Mouse (Mus musculus) midbrain, embryonic 12.5 days (tissue): ENCODE measurements around the gene Tmem110. TPM values are rescaled to one million over a fixed set of nuclear protein-coding genes. Genes with fewer than 3 reads are reported as not detected.

ENCODE experiments used
- ATAC-seq: fragments of 200-750 bp; cut with Nextera tagmentation; 2 replicates; pipeline ENCODE4 v1.8.0; 2017; ENCODE audit warnings: low read depth, moderate TSS enrichment, moderate library complexity; ENCODE audit not compliant: low FRiP score
- H3K27ac ChIP-seq: fragments of 300-500 bp; sonication (generic); replicated peaks from 2 replicates; pipeline ENCODE4 v1.5.1; 2016; ENCODE audit warnings: mild to moderate bottlenecking
- H3K27me3 ChIP-seq: fragments of 300-500 bp; sonication (generic); 2 replicates; pipeline ENCODE4 v1.6.1; 2016; ENCODE audit warnings: mild to moderate bottlenecking
- H3K36me3 ChIP-seq: fragments of 300-500 bp; sonication (generic); 2 replicates; pipeline ENCODE4 v1.6.1; 2016
- H3K4me1 ChIP-seq: fragments of 300-500 bp; sonication (generic); 2 replicates; pipeline ENCODE4 v1.6.1; 2016
- H3K4me2 ChIP-seq: fragments of 300-500 bp; sonication (generic); replicated peaks from 2 replicates; pipeline ENCODE4 v1.6.1; 2016; ENCODE audit warnings: mild to moderate bottlenecking, moderate library complexity
- H3K4me3 ChIP-seq: fragments of 300-500 bp; sonication (generic); 2 replicates; pipeline ENCODE4 v1.5.1; 2016; ENCODE audit warnings: mild to moderate bottlenecking
- H3K9ac ChIP-seq: fragments of 300-500 bp; sonication (generic); replicated peaks from 2 replicates; pipeline ENCODE4 v1.6.1; 2016; ENCODE audit warnings: mild to moderate bottlenecking, moderate library complexity
- H3K9me3 ChIP-seq: fragments of 300-500 bp; sonication (generic); 2 replicates; pipeline ENCODE4 v1.6.1; 2016; ENCODE audit warnings: mild to moderate bottlenecking
- WGBS: fragments of 180-500 bp; shearing (Covaris S2); methylation state at CpG from one replicate; pipeline ENCODE4 v1.1.7; 2016; 5-methylcytosine and 5-hydroxymethylcytosine counted together
- polyA plus RNA-seq: library from polyadenylated mRNA; unstranded; fragments of >200 nt; fragmentation: Nextera tagmentation; extraction: Ambion mirVana; gene quantifications from 2 replicates; pipeline ENCODE4 v1.2.1, GENCODE M21; 2016

Tmem110 gene
- polyA plus RNA-seq, 1 experiment from 2014 or later: 26.0 TPM

GRCm38 (mm10) chr14:30868826-30869225 is 43.4 kb downstream of the Tmem110 start:
- Histone ChIP-seq H3K4me3 (no peak overlapping the region), H3K27me3 (no peaks in the 10 kb centered on the region), H3K27ac (no peak overlapping the region), H3K4me2 (no peak overlapping the region), H3K36me3 (peaks cover 25% of the 10 kb centered on the region), H3K9ac (no peak overlapping the region), H3K9me3 (no peaks in the 10 kb centered on the region), H3K4me1 (0 out of 2 replicates have a peak, but pooled peaks cover 1% of the 10 kb centered on the region)
- no peak for ATAC-seq
- WGBS: 93% methylated on average over 10 of the region's 10 CpGs

GRCm38 (mm10) chr14:30869391-30869801 is 44.0 kb downstream of the Tmem110 start:
- Histone ChIP-seq H3K27ac (no peak overlapping the region), H3K36me3 (peaks cover 31% of the 10 kb centered on the region), H3K4me2 (no peak overlapping the region), H3K9ac (no peak overlapping the region), H3K9me3 (no peaks in the 10 kb centered on the region), H3K27me3 (no peaks in the 10 kb centered on the region), H3K4me1 (0 out of 2 replicates have a peak, but pooled peaks cover 3% of the 10 kb centered on the region), H3K4me3 (no peak overlapping the region)
- ATAC-seq: no peak
- WGBS: 88% methylated on average over 8 of the region's 8 CpGs

- no peak overlapping the region for H3K27ac ChIP-seq
- H3K27me3 ChIP-seq: no peaks in the 10 kb centered on the region
- no peak for ATAC-seq
- H3K9ac ChIP-seq: no peak overlapping the region
- H3K4me3 ChIP-seq: no peak overlapping the region
- 87% methylated on average over 25 of the region's 25 CpGs for WGBS
- H3K36me3 ChIP-seq: peaks cover 37% of the 10 kb centered on the region
- 0 out of 2 replicates have a peak, but pooled peaks cover 3% of the 10 kb centered on the region for H3K4me1 ChIP-seq
- H3K9me3 ChIP-seq: no peaks in the 10 kb centered on the region
- H3K4me2 ChIP-seq: no peak overlapping the region
Observed at GRCm38 (mm10) chr14:30870206-30871147, 45.1 kb downstream of the Tmem110 start.

GRCm38 (mm10) chr14:30874095-30874700 is 48.8 kb downstream of the Tmem110 start:
- Histone ChIP-seq H3K27me3 (no peaks in the 10 kb centered on the region), H3K9ac (no peak overlapping the region), H3K27ac (no peak overlapping the region), H3K4me3 (no peak overlapping the region), H3K4me2 (no peak overlapping the region), H3K9me3 (no peaks in the 10 kb centered on the region), H3K36me3 (peaks cover 36% of the 10 kb centered on the region), H3K4me1 (0 out of 2 replicates have a peak, but pooled peaks cover 3% of the 10 kb centered on the region)
- 84% methylated on average over 18 of the region's 18 CpGs for WGBS
- no peak for ATAC-seq

- Histone ChIP-seq H3K9ac (no peak overlapping the region), H3K27me3 (no peaks in the 10 kb centered on the region), H3K4me1 (0 out of 2 replicates have a peak, but pooled peaks cover 3% of the 10 kb centered on the region), H3K27ac (no peak overlapping the region), H3K9me3 (no peaks in the 10 kb centered on the region), H3K4me2 (no peak overlapping the region), H3K4me3 (no peak overlapping the region), H3K36me3 (peaks cover 34% of the 10 kb centered on the region)
- no peak for ATAC-seq
- 91% methylated on average over 12 of the region's 12 CpGs for WGBS
Observed at GRCm38 (mm10) chr14:30875130-30875865, 49.9 kb downstream of the Tmem110 start.

- WGBS: 85% methylated on average over 9 of the region's 9 CpGs
- ATAC-seq: no peak
- no peak overlapping the region for H3K4me3 ChIP-seq
- H3K9ac ChIP-seq: no peak overlapping the region
- no peak overlapping the region for H3K27ac ChIP-seq
- no peaks in the 10 kb centered on the region for H3K27me3 ChIP-seq
- H3K4me2 ChIP-seq: no peak overlapping the region
- 0 out of 2 replicates have a peak, but pooled peaks cover 3% of the 10 kb centered on the region for H3K4me1 ChIP-seq
- H3K9me3 ChIP-seq: no peaks in the 10 kb centered on the region
- H3K36me3 ChIP-seq: peaks cover 34% of the 10 kb centered on the region
Observed at GRCm38 (mm10) chr14:30875955-30876354, 50.6 kb downstream of the Tmem110 start.

- H3K4me1 ChIP-seq: 0 out of 2 replicates have a peak, but pooled peaks cover 3% of the 10 kb centered on the region
- no peak overlapping the region for H3K27ac ChIP-seq
- peaks cover 30% of the 10 kb centered on the region for H3K36me3 ChIP-seq
- WGBS: 90% methylated on average over 10 of the region's 10 CpGs
- no peak for ATAC-seq
- no peaks in the 10 kb centered on the region for H3K27me3 ChIP-seq
- no peak overlapping the region for H3K9ac ChIP-seq
- H3K4me2 ChIP-seq: no peak overlapping the region
- H3K9me3 ChIP-seq: no peaks in the 10 kb centered on the region
- no peak overlapping the region for H3K4me3 ChIP-seq
Observed at GRCm38 (mm10) chr14:30876451-30876850, 51.1 kb downstream of the Tmem110 start.

- WGBS: 97% methylated on average over 3 of the region's 3 CpGs
- no peak for ATAC-seq
- no peaks in the 10 kb centered on the region for H3K9me3 ChIP-seq
- H3K27ac ChIP-seq: no peak overlapping the region
- 0 out of 2 replicates have a peak, but pooled peaks cover 3% of the 10 kb centered on the region for H3K4me1 ChIP-seq
- peaks cover 26% of the 10 kb centered on the region for H3K36me3 ChIP-seq
- H3K4me3 ChIP-seq: no peak overlapping the region
- H3K4me2 ChIP-seq: no peak overlapping the region
- H3K9ac ChIP-seq: no peak overlapping the region
- H3K27me3 ChIP-seq: no peaks in the 10 kb centered on the region
Observed at GRCm38 (mm10) chr14:30877827-30878226, 52.4 kb downstream of the Tmem110 start.

GRCm38 (mm10) chr14:30878958-30879571 is 53.7 kb downstream of the Tmem110 start, which contains the start of gene Mustn1:
TSS of gene Mustn1 (plus strand) at chr14:30879200.
- no peak for ATAC-seq
- Histone ChIP-seq H3K4me1 (no peaks in the 10 kb centered on the region), H3K27ac (no peak within 1 kb of the TSS), H3K4me2 (no peak within 1 kb of the TSS), H3K9ac (no peak within 1 kb of the TSS), H3K36me3 (peaks cover 14% of the 10 kb centered on the region), H3K4me3 (no peak within 1 kb of the TSS), H3K27me3 (no peaks in the 10 kb centered on the region), H3K9me3 (no peaks in the 10 kb centered on the region)
- 79% methylated on average over 11 of the region's 11 CpGs for WGBS

- ATAC-seq: no peak
- no peak overlapping the region for H3K4me3 ChIP-seq
- H3K36me3 ChIP-seq: peaks cover 8% of the 10 kb centered on the region; the same call in 1 of the 2 replicates
- WGBS: 65% methylated on average over 9 of the region's 9 CpGs
- H3K27ac ChIP-seq: no peak overlapping the region
- no peaks in the 10 kb centered on the region for H3K9me3 ChIP-seq
- H3K4me1 ChIP-seq: no peaks in the 10 kb centered on the region
- H3K27me3 ChIP-seq: no peaks in the 10 kb centered on the region
- no peak overlapping the region for H3K9ac ChIP-seq
- no peak overlapping the region for H3K4me2 ChIP-seq
Observed at GRCm38 (mm10) chr14:30879794-30880193, 54.4 kb downstream of the Tmem110 start.

GRCm38 (mm10) chr14:30880251-30880650 is 54.9 kb downstream of the Tmem110 start:
- ATAC-seq: no peak
- no peak overlapping the region for H3K27ac ChIP-seq

More at GRCm38 (mm10) chr14:30880251-30880650, 54.9 kb downstream of the Tmem110 start:
- H3K4me2 ChIP-seq: no peak overlapping the region
- no peaks in the 10 kb centered on the region for H3K4me1 ChIP-seq
- 75% methylated on average over 8 of the region's 8 CpGs for WGBS
- H3K9me3 ChIP-seq: no peaks in the 10 kb centered on the region
- H3K9ac ChIP-seq: no peak overlapping the region
- no peaks in the 10 kb centered on the region for H3K27me3 ChIP-seq
- peaks cover 7% of the 10 kb centered on the region; the same call in 1 of the 2 replicates for H3K36me3 ChIP-seq
- no peak overlapping the region for H3K4me3 ChIP-seq
